Mouse (Mus musculus) v-Abl transformed pro-B cells (cell line): ENCODE results near the gene Cd244a.

ENCODE experiments used
- in situ Hi-C, 2 experiments: fragments of 400-800 bp; cut with MboI; formaldehyde crosslinking; loops; one replicate each; pipeline ENCODE4 v1.15.1; 2025; ENCODE audit not compliant: unreplicated experiment in 2 of 2

Gene Cd244a

GRCm38 (mm10) chr1:171565888-171566287 is 6.9 kb downstream of the Cd244a start:
- in situ Hi-C loops: loop anchor here (5.0 to 25.0 kb wide), 4 partner anchors 34 to 1354 kb away; partner anchors contain the start of gene Uhmk1 (in 1 of the 2)

- in situ Hi-C loops: loop anchor here (5.0 to 25.0 kb wide), 4 partner anchors 34 to 1354 kb away; partner anchors contain the start of gene Uhmk1 (in 1 of the 2)
Measured at GRCm38 (mm10) chr1:171566777-171567176, 7.8 kb downstream of the Cd244a start.

- in situ Hi-C loops: loop anchor here (5.0 to 25.0 kb wide), 4 partner anchors 36 to 1356 kb away; partner anchors contain the start of gene Uhmk1 (in 1 of the 2)
Measured at GRCm38 (mm10) chr1:171568436-171568835, 9.4 kb downstream of the Cd244a start.

GRCm38 (mm10) chr1:171577168-171577567 is 18.2 kb downstream of the Cd244a start:
- in situ Hi-C loops: loop anchor here in 1 of 2 experiments (25.0 kb wide), 1 partner anchor 90 kb away; no protein-coding TSS in a partner anchor

GRCm38 (mm10) chr1:171584584-171584983 is 25.6 kb downstream of the Cd244a start:
- in situ Hi-C loops: loop anchor here in 1 of 2 experiments (25.0 kb wide), 1 partner anchor 97 kb away; no protein-coding TSS in a partner anchor

GRCm38 (mm10) chr1:171604686-171605085 is 45.7 kb downstream of the Cd244a start:
- in situ Hi-C loops: loop anchor here (5.0 to 25.0 kb wide), 3 partner anchors 53 to 242 kb away; partner anchors contain the start of genes Klhdc9 (in 2 of the 2) and Nectin4 (in 2 of the 2)

- in situ Hi-C loops: loop anchor here (5.0 to 25.0 kb wide), 3 partner anchors 51 to 244 kb away; partner anchors contain the start of genes Klhdc9 (in 2 of the 2) and Nectin4 (in 2 of the 2)
Measured at GRCm38 (mm10) chr1:171606656-171607055, 47.7 kb downstream of the Cd244a start.

GRCm38 (mm10) chr1:171607176-171607575 is 48.2 kb downstream of the Cd244a start, which contains the start of gene Ly9:
TSS of gene Ly9 (minus strand) at chr1:171607410.
- in situ Hi-C loops: loop anchor here (5.0 to 25.0 kb wide), 3 partner anchors 50 to 245 kb away; partner anchors contain the start of genes Klhdc9 (in 2 of the 2) and Nectin4 (in 2 of the 2)

- in situ Hi-C loops: loop anchor here (5.0 to 25.0 kb wide), 2 partner anchors 87 to 248 kb away; partner anchors contain the start of genes Klhdc9 (in 2 of the 2) and Nectin4 (in 2 of the 2)
Measured at GRCm38 (mm10) chr1:171610026-171610425, 51.0 kb downstream of the Cd244a start.

- in situ Hi-C loops: loop anchor here (5.0 to 25.0 kb wide), 2 partner anchors 87 to 248 kb away; partner anchors contain the start of genes Klhdc9 (in 2 of the 2) and Nectin4 (in 2 of the 2)
Measured at GRCm38 (mm10) chr1:171610781-171611180, 51.8 kb downstream of the Cd244a start.

- in situ Hi-C loops: loop anchor here (5.0 to 25.0 kb wide), 2 partner anchors 83 to 252 kb away; partner anchors contain the start of genes Klhdc9 (in 2 of the 2) and Nectin4 (in 2 of the 2)
Measured at GRCm38 (mm10) chr1:171613962-171614361, 55.0 kb downstream of the Cd244a start.

GRCm38 (mm10) chr1:171616881-171617515 is 58.0 kb downstream of the Cd244a start:
- in situ Hi-C loops: loop anchor here (5.0 to 25.0 kb wide), 2 partner anchors 40 to 255 kb away; partner anchors contain the start of genes Klhdc9 (in 2 of the 2) and Nectin4 (in 2 of the 2)

GRCm38 (mm10) chr1:171619001-171619400 is 60.0 kb downstream of the Cd244a start:
- in situ Hi-C loops: loop anchor here (5.0 to 25.0 kb wide), 2 partner anchors 38 to 257 kb away; partner anchors contain the start of genes Klhdc9 (in 2 of the 2) and Nectin4 (in 2 of the 2)

GRCm38 (mm10) chr1:171619645-171620044 is 60.7 kb downstream of the Cd244a start:
- in situ Hi-C loops: loop anchor here (5.0 to 25.0 kb wide), 2 partner anchors 38 to 257 kb away; partner anchors contain the start of genes Klhdc9 (in 2 of the 2) and Nectin4 (in 2 of the 2)

- in situ Hi-C loops: loop anchor here (25.0 kb wide), 1 partner anchor 258 kb away; the partner anchor contains the start of genes Klhdc9 (in 2 of the 2) and Nectin4 (in 2 of the 2)
Measured at GRCm38 (mm10) chr1:171620091-171620490, 61.1 kb downstream of the Cd244a start.

- in situ Hi-C loops: no loop called here
Measured at GRCm38 (mm10) chr1:171627801-171628200, 68.8 kb downstream of the Cd244a start.

- in situ Hi-C loops: no loop called here
Measured at GRCm38 (mm10) chr1:171629168-171629567, 70.2 kb downstream of the Cd244a start.

GRCm38 (mm10) chr1:171630041-171630440 is 71.0 kb downstream of the Cd244a start:
- in situ Hi-C loops: no loop called here

GRCm38 (mm10) chr1:171630912-171631311 is 71.9 kb downstream of the Cd244a start:
- in situ Hi-C loops: no loop called here

GRCm38 (mm10) chr1:171631447-171631846 is 72.5 kb downstream of the Cd244a start:
- in situ Hi-C loops: no loop called here

- in situ Hi-C loops: no loop called here
Measured at GRCm38 (mm10) chr1:171635696-171636095, 76.7 kb downstream of the Cd244a start.
